Mouse (Mus musculus) kidney, adult 2 months (tissue): ENCODE measurements around the gene Eif4g3.

Source experiments
- CTCF ChIP-seq: fragments of 200-500 bp; conservative IDR thresholded peaks from 2 replicates; pipeline ENCODE4 v1.5.1; 2011; ENCODE audit warnings: low read depth, mild to moderate bottlenecking, control low read depth, low read length, moderate library complexity, mixed read lengths; ENCODE audit not compliant: insufficient read depth, insufficient read length
- POLR2A ChIP-seq: fragments of 200-500 bp; IDR thresholded peaks from one replicate; pipeline ENCODE4 v1.6.1; 2011; ENCODE audit warnings: low read depth, low read length, control low read depth

- TF ChIP-seq CTCF, result no peak
- no peak for TF ChIP-seq POLR2A
Observed at GRCm38 (mm10) chr4:138064882-138065592, 72.2 kb downstream of the Eif4g3 start.
